Mouse (Mus musculus): ENCODE measurements at regions not wholly inside any gene's neighbourhood (a gene's known extent, or its start where the extent isn't known, plus 50 kb on each side); places are given as distances from the start of the nearest gene placed in this dataset.

- TF ChIP-seq POLR2A (IDR thresholded peaks at IDR 0.05; ENCODE audit: low read depth, low read length) (no peak), CTCF (IDR thresholded peaks at IDR 0.05; ENCODE audit: extremely low read depth, insufficient read length, insufficient replicate concordance, low read depth, low read length) (no peak)
Measured at GRCm38 (mm10) chr5:74776081-74776480, 73.4 kb upstream of the Lnx1 start.

Measured in small intestine, adult 2 months (tissue).